Mouse (Mus musculus) stomach, embryonic 16.5 days (tissue): ENCODE data around the gene Serpinf2. TPM values are rescaled to one million over a fixed set of nuclear protein-coding genes. Genes with fewer than 3 reads are reported as not detected.
"Not testable (repeated sequence)": the region's sequence is repeated elsewhere in the genome, so short reads cannot be mapped to it uniquely, and the experiment has no call there.

Experiments used
- ATAC-seq: fragments of 200-750 bp; cut with Nextera tagmentation; 2 replicates; pipeline ENCODE4 v1.8.0; 2017; ENCODE audit warnings: moderate number of reproducible peaks, moderate TSS enrichment; ENCODE audit not compliant: insufficient read depth, low FRiP score
- H3K27ac ChIP-seq: fragments of 300-500 bp; sonication (generic); 2 replicates; pipeline ENCODE4 v1.5.1; 2014; ENCODE audit warnings: low read length
- H3K27me3 ChIP-seq: fragments of 300-500 bp; sonication (generic); 2 replicates; pipeline ENCODE4 v1.6.1; 2014; ENCODE audit warnings: low read length, control low read depth, mixed read lengths; ENCODE audit not compliant: control insufficient read depth, insufficient read depth
- H3K36me3 ChIP-seq: fragments of 300-500 bp; sonication (generic); 2 replicates; pipeline ENCODE4 v1.6.1; 2014; ENCODE audit warnings: low read length; ENCODE audit not compliant: control insufficient read depth, insufficient read depth
- H3K4me1 ChIP-seq: fragments of 300-500 bp; sonication (generic); 2 replicates; pipeline ENCODE4 v1.6.1; 2014; ENCODE audit warnings: low read length, control low read depth, mixed read lengths; ENCODE audit not compliant: control insufficient read depth, insufficient read depth
- H3K4me2 ChIP-seq: fragments of 300-500 bp; sonication (generic); 2 replicates; pipeline ENCODE4 v1.6.1; 2014; ENCODE audit warnings: low read depth, low read length, mixed read lengths
- H3K4me3 ChIP-seq: fragments of 300-500 bp; sonication (generic); replicated peaks from 2 replicates; pipeline ENCODE4 v1.5.1; 2014; ENCODE audit warnings: mild to moderate bottlenecking, low read length
- H3K9ac ChIP-seq: fragments of 300-500 bp; sonication (generic); 2 replicates; pipeline ENCODE4 v1.6.1; 2014; ENCODE audit warnings: low read length
- H3K9me3 ChIP-seq: fragments of 300-500 bp; sonication (generic); replicated peaks from 2 replicates; pipeline ENCODE4 v1.6.1; 2016; ENCODE audit warnings: low read length, control low read depth; ENCODE audit not compliant: control insufficient read depth
- WGBS: fragments of 180-500 bp; shearing (Covaris S2); extraction: QIAGEN DNeasy Blood & Tissue Kit; methylation state at CpG from one replicate; pipeline ENCODE4 v1.1.7; 2014; 5-methylcytosine and 5-hydroxymethylcytosine counted together
- polyA plus RNA-seq: library from polyadenylated mRNA; unstranded; fragments of >200 nt; fragmentation: Nextera tagmentation; extraction: Ambion mirVana; gene quantifications from 2 replicates; pipeline ENCODE4 v1.2.1, GENCODE M21; 2015

The Serpinf2 gene
- polyA plus RNA-seq, 1 experiment from 2014 or later = 68.3 TPM

DNA sequence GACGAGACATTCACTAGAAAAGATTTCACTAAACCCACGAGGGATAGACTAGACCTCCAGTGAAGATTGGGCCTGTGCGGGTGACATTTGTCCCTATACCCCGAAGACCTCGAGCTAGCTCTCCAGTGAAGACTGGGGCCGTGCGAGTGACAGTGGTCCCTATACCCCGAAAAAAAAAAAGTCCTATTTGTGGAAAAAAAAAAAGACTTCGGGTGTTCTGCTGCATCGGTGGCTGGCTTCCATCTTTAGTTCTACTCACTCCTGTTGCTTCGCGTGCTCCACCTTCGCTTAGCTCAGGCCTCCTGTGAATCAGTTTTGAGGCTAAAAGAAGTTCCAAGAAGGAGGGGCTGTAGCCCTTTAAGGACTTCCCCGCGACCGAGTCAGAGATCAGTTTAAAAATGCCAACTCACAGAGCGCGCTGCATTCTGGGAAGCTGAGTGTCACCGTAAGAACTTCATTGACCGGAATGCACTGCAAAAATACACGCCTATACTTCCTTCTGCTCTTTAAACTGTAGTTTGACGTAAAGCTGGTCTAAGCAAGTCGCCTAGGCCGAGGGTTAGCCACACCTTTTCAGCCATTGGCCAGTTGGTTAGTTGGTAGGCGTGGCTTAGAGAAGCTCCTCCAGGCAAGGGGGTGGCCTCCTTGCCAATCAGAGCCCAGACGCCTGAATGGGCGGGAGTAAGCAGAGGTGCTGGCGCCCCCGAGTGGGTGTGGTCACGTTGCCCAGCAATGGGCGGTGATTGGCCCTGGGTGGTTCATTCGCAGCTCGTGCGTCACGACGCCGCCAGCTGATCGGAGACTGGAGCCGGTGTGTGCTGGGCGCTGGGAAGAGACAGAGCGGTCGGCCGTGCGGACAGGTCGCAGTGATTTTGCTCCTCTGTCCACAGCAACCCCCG is 21.7 kb upstream of the Serpinf2 start, which contains the start of gene Tlcd2:
Gene Tlcd2, plus strand, starts transcription at position 872 of the 899 bp plus-strand sequence.
- 0 out of 2 replicates have a peak, but pooled peaks cover 5% of the 10 kb centered on the region for H3K36me3 ChIP-seq
- peak within 1 kb of the TSS; percentile 99 for H3K27ac ChIP-seq
- no peaks in the 10 kb centered on the region for H3K27me3 ChIP-seq
- H3K9me3 ChIP-seq = no peaks in the 10 kb centered on the region
- H3K4me3 ChIP-seq = peak within 1 kb of the TSS; percentile 91
- H3K4me2 ChIP-seq = peak within 1 kb of the TSS; percentile 99
- H3K4me1 ChIP-seq = peaks cover 29% of the 10 kb centered on the region
- under 1% methylated on average over 46 of the region's 46 CpGs for WGBS
- peak; percentile 93 for ATAC-seq
- H3K9ac ChIP-seq = peak within 1 kb of the TSS; percentile 83

DNA sequence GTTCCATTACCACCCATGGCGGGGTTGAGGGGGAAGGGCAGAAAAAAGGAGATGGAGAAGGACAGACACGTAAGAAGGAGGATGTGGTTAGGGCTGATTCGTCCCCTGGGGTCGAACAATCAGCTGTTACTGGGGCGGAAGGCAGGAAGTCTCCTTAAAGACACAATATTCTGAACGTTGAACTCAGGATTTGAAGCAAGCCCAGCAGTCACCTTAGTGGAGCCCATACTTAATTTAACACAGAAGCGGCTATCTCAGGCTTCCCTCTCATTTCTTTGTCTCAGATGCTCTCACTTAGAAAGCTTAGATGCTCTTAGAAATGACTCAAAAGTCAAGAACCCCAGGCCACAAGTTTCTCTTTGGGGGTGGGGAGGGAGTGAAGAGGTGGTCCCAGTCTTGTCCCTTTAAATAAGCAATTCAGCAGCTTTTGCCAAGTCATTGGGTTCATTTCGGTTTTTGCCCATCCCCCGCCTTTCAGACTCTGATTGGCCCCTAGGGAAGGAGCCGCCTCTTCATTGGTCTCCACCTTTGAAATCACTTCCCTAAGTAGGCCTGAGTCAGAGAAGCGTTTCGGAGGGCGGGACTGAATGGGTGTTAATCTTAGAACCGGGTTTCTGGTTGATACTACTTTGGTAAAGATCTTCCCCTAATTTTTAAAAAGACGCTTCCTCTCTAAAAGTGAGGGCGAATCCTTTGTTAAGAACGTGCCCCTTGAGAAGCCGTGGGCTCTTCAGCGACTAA is 20.9 kb upstream of the Serpinf2 start:
- Histone ChIP-seq H3K9ac (peak overlapping the region; percentile 74), H3K27ac (peak overlapping the region; percentile 99), H3K36me3 (0 out of 2 replicates have a peak, but pooled peaks cover under 1% of the 10 kb centered on the region), H3K4me1 (peaks cover 30% of the 10 kb centered on the region), H3K4me3 (peak overlapping the region; percentile 49), H3K27me3 (no peaks in the 10 kb centered on the region), H3K9me3 (no peaks in the 10 kb centered on the region), H3K4me2 (peak overlapping the region; percentile 79)
- WGBS = 3% methylated on average over 19 of the region's 19 CpGs
- ATAC-seq = peak; percentile 43; the same call in 1 of the 2 replicates

DNA sequence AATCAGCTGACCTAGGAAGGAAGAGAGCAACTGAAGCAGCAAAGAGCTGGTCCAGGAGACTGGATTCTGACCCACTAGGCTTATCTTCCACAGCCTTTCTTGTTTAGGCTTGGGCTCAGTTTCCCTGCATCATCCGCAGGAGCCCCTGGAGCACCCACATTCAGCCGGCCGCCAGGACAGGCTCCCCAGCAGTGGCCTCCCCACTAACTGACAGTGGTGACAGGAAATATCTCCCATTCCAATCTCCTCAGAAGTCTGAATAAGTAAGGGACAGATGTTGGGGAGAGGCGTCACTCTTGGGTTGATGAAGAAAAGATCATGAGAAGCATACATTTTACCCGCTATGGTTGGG is 20.3 kb upstream of the Serpinf2 start:
- peak overlapping the region; percentile 79 for H3K4me2 ChIP-seq
- H3K9ac ChIP-seq = peak overlapping the region; percentile 43
- no peak for ATAC-seq
- peak overlapping the region; percentile 99 for H3K27ac ChIP-seq
- peak overlapping the region; percentile 49 for H3K4me3 ChIP-seq
- no peaks in the 10 kb centered on the region for H3K9me3 ChIP-seq
- 27% methylated on average over 5 of the region's 5 CpGs for WGBS
- no peaks in the 10 kb centered on the region for H3K36me3 ChIP-seq
- peaks cover 35% of the 10 kb centered on the region for H3K4me1 ChIP-seq
- no peaks in the 10 kb centered on the region for H3K27me3 ChIP-seq

DNA sequence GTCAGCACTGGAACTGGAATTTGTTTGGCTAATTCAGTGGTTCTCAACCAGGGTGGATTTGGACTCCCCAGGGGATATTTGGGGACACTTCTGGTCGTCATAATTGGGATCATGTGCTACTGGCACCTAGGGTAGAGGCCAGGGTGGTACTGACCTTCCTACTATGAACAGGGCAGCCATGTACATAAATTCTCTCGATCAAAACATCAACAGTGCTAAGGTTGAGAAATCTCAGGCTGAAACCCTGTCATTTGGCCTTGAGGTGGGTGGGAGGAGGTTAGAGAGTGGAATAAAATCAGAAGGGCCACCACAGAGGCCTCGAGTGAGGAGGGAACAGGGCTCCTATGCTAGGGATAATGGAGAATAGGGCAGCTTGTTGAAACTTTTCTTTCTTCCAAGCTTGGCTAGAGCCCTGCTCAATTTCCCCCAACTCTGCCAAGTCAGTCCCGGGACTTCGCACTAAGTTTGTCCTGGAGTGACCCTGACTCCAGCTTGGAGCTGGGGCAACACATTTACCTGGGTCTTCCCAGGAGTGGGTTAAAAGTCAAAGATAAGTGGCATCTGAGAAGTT is 19.8 kb upstream of the Serpinf2 start:
- 64% methylated on average over 5 of the region's 5 CpGs for WGBS
- Histone ChIP-seq H3K4me2 (0 out of 2 replicates have a peak overlapping the region, but pooled peaks have one; percentile 79), H3K9ac (peak overlapping the region; percentile 43; the same call in 1 of the 2 replicates), H3K27me3 (no peaks in the 10 kb centered on the region), H3K4me1 (peaks cover 36% of the 10 kb centered on the region), H3K4me3 (no peak overlapping the region), H3K36me3 (no peaks in the 10 kb centered on the region), H3K27ac (peak overlapping the region; percentile 99), H3K9me3 (no peaks in the 10 kb centered on the region)
- ATAC-seq = no peak

DNA sequence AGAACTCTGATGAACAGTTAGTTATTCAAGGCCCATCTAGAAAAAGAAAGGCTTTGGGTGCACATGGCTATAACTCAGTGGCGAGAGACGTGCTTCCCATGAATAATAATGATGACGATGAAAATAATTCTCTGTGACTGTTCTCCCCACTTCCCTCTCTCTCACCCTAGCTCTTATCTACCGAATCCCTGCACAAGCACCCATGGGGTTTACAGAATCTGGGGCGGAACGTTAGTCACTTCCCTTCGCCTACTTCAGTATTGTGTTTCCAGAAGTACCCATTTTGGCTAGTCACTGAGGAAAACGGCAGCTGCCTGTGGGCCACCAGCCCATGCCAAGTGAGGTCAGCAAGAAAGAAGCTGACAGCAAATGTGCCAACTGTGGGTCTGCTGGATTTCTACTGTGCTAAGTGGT is 19.2 kb upstream of the Serpinf2 start:
- Histone ChIP-seq H3K36me3 (no peaks in the 10 kb centered on the region), H3K4me2 (no peak overlapping the region), H3K4me1 (peaks cover 37% of the 10 kb centered on the region), H3K27ac (no peak overlapping the region), H3K9me3 (no peaks in the 10 kb centered on the region), H3K9ac (no peak overlapping the region), H3K27me3 (no peaks in the 10 kb centered on the region), H3K4me3 (no peak overlapping the region)
- WGBS = 80% methylated on average over 8 of the region's 8 CpGs
- no peak for ATAC-seq

DNA sequence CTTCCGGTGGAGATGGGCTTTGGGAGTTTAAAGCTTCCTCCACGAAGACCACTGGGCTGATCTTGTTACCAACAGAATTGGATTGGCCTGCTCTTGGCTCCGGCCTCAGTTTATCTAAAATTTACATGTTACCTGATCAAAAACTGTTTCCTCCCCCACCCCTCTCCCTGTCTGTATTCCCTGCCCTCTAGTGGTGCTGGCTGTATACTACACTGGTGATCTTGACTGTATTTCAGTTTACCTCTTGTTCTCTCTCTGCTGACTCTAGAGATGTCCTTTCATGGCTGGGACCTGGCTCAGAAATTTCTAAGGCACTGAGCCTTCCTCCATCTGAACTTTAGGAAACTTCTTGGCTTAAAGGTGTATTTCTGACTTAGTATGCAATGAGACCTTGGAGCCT is 18.8 kb upstream of the Serpinf2 start:
- ATAC-seq = no peak
- WGBS = 15% methylated on average over 3 of the region's 3 CpGs
- no peak overlapping the region for H3K27ac ChIP-seq
- no peak overlapping the region for H3K9ac ChIP-seq
- H3K36me3 ChIP-seq = no peaks in the 10 kb centered on the region
- no peaks in the 10 kb centered on the region for H3K9me3 ChIP-seq
- no peak overlapping the region for H3K4me3 ChIP-seq
- no peaks in the 10 kb centered on the region for H3K27me3 ChIP-seq
- H3K4me2 ChIP-seq = no peak overlapping the region
- peaks cover 37% of the 10 kb centered on the region for H3K4me1 ChIP-seq

DNA sequence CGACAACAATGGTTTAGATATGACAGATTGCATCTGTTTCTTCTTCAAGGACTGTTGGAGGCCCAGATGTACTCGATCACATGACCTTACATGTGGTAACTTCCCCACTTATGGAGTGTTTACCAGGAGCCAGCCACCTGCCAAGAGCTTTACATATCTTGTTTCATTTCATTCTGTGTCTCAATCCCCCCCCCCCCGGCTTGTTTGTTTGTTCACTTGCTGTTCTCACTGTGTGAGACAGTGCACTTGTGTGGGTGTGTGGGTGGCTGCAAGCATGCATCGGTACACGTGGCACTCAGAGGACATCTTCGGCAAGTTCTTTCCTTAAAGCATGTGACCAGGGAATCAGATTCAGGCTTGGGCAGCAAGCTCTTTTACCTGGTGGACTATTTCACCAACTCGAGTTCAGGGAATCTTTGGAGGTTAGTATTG is 17.1 kb upstream of the Serpinf2 start:
- H3K9me3 ChIP-seq = no peaks in the 10 kb centered on the region
- peaks cover 27% of the 10 kb centered on the region for H3K4me1 ChIP-seq
- ATAC-seq = no peak
- no peaks in the 10 kb centered on the region for H3K36me3 ChIP-seq
- no peak overlapping the region for H3K4me2 ChIP-seq
- no peak overlapping the region for H3K27ac ChIP-seq
- no peaks in the 10 kb centered on the region for H3K27me3 ChIP-seq
- no peak overlapping the region for H3K9ac ChIP-seq
- no peak overlapping the region for H3K4me3 ChIP-seq
- 72% methylated on average over 7 of the region's 7 CpGs for WGBS

DNA sequence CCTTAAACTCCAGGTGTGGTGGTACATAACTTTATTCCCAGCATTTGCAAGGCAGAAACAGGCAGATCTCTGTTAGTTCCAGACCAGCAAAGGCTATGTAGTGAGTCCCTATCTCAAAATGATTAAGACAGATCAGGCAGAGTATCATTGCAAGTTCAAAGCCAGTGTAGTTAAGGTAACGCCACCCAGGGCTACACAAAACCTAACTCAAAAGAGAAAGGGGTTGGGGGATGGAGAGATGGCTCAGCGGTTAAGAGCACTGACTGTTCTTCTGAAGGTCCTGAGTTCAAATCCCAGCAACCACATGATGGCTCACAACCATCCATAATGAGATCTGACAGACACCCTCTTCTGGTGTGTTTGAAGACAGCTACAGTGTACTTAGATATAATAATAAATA is 16.6 kb upstream of the Serpinf2 start:
- H3K27ac ChIP-seq, H3K4me3 ChIP-seq, H3K4me2 ChIP-seq, H3K36me3 ChIP-seq, ATAC-seq, H3K9ac ChIP-seq, H3K9me3 ChIP-seq, H3K27me3 ChIP-seq: not testable (repeated sequence)
- H3K4me1 ChIP-seq = peaks cover 27% of the 10 kb centered on the region
- 93% methylated on average over 2 of the region's 2 CpGs for WGBS
